Mouse (Mus musculus): ENCODE measurements around the gene Klhdc4. TPM values are rescaled to one million over a fixed set of nuclear protein-coding genes. Genes with fewer than 3 reads are reported as not detected.

Klhdc4 gene
- polyA plus RNA-seq, 1 experiment from 2014 or later, result 13.7 TPM

- Histone ChIP-seq H3K9ac (ENCODE audit: low read length) (no peak overlapping the region), H3K36me3 (ENCODE audit: control insufficient read depth, insufficient read depth, low read length) (no peaks in the 10 kb centered on the region), H3K27me3 (ENCODE audit: control insufficient read depth, insufficient read depth, low read length) (no peaks in the 10 kb centered on the region), H3K9me3 (ENCODE audit: control insufficient read depth, low read length) (no peaks in the 10 kb centered on the region), H3K27ac (replicated peaks) (no peak overlapping the region), H3K4me1 (replicated peaks; ENCODE audit: control insufficient read depth, insufficient read depth) (no peaks in the 10 kb centered on the region), H3K4me2 (replicated peaks; ENCODE audit: low read depth) (no peak overlapping the region), H3K4me3 (ENCODE audit: low read depth, low read length) (no peak overlapping the region)
- DNase-seq (ENCODE audit: low spot score) (no peak), ATAC-seq (ENCODE audit: low FRiP score, low TSS enrichment) (no peak)
- no peak for TF ChIP-seq CTCF (IDR thresholded peaks at IDR 0.05; ENCODE audit: low read depth)
- TF ChIP-seq EP300 (optimal IDR thresholded peaks at IDR 0.05), result no peak
- WGBS, result 67% methylated on average over 9 of the region's 9 CpGs
These were observed 65.7 kb downstream of the Klhdc4 start for GRCm38 (mm10) chr8:121763700-121764013.

DNA sequence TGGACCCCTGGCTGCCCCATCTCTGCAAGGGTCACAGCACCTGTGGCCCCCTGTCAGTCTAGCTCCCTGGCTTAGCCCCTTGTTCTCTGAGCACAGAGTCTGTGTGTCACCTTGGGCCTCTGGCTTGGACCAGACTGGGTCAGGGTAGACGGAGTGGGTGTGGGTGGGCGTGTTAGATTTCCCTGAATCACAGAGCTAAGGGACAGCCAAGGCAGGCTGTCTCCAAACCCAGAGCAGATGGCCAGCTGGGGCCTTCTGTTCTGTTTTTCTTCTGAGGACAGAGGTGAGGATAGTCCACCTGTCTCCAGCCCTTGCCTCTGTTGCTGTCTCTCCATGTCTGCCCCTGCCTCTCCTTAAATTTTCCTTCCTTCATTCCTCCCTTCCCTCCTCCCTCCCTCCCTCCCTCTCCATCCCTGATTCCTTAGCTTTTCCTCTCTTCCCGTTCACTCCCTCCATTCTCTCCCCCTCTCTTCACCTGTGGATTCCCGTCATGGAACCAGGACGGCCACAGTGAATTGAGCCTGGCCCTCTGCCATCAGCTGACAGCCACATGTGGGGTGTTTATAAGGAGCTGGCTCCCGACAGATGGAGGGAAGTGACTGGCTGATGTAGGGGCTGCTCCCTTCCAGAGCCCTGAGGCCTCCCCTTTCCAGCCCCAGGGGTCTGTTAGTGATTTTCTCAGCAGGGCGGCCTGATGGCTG is 66.2 kb downstream of the Klhdc4 start:
- no peak overlapping the region for H3K4me2 ChIP-seq (replicated peaks; ENCODE audit: low read depth)
- H3K4me1 ChIP-seq (replicated peaks; ENCODE audit: control insufficient read depth, insufficient read depth), result no peaks in the 10 kb centered on the region
- ATAC-seq (ENCODE audit: low FRiP score, low TSS enrichment) (no peak), DNase-seq (ENCODE audit: low spot score) (no peak)
- WGBS, result 46% methylated on average over 7 of the region's 7 CpGs
- H3K4me3 ChIP-seq (ENCODE audit: low read depth, low read length), result no peak overlapping the region
- H3K27ac ChIP-seq (replicated peaks), result no peak overlapping the region
- no peaks in the 10 kb centered on the region for H3K27me3 ChIP-seq (ENCODE audit: control insufficient read depth, insufficient read depth, low read length)
- H3K9me3 ChIP-seq (ENCODE audit: control insufficient read depth, low read length), result no peaks in the 10 kb centered on the region
- no peaks in the 10 kb centered on the region for H3K36me3 ChIP-seq (ENCODE audit: control insufficient read depth, insufficient read depth, low read length)
- H3K9ac ChIP-seq (ENCODE audit: low read length), result no peak overlapping the region
- TF ChIP-seq EP300 (optimal IDR thresholded peaks at IDR 0.05), result no peak
- TF ChIP-seq CTCF (IDR thresholded peaks at IDR 0.05; ENCODE audit: low read depth), result no peak

GRCm38 (mm10) chr8:121761480-121761879 is 67.9 kb downstream of the Klhdc4 start:
- Histone ChIP-seq H3K4me1 (replicated peaks; ENCODE audit: control insufficient read depth, insufficient read depth) (no peaks in the 10 kb centered on the region), H3K9ac (ENCODE audit: low read length) (no peak overlapping the region), H3K4me3 (ENCODE audit: low read depth, low read length) (no peak overlapping the region), H3K36me3 (ENCODE audit: control insufficient read depth, insufficient read depth, low read length) (no peaks in the 10 kb centered on the region), H3K9me3 (ENCODE audit: control insufficient read depth, low read length) (no peaks in the 10 kb centered on the region), H3K27ac (replicated peaks) (no peak overlapping the region), H3K4me2 (replicated peaks; ENCODE audit: low read depth) (no peak overlapping the region), H3K27me3 (ENCODE audit: control insufficient read depth, insufficient read depth, low read length) (no peaks in the 10 kb centered on the region)
- ATAC-seq (ENCODE audit: low FRiP score, low TSS enrichment) (no peak), DNase-seq (ENCODE audit: low spot score) (peak; percentile 65)
- no peak for TF ChIP-seq EP300 (optimal IDR thresholded peaks at IDR 0.05)
- no peak for TF ChIP-seq CTCF (IDR thresholded peaks at IDR 0.05; ENCODE audit: low read depth)
- WGBS, result 25% methylated on average over 10 of the region's 10 CpGs

DNA sequence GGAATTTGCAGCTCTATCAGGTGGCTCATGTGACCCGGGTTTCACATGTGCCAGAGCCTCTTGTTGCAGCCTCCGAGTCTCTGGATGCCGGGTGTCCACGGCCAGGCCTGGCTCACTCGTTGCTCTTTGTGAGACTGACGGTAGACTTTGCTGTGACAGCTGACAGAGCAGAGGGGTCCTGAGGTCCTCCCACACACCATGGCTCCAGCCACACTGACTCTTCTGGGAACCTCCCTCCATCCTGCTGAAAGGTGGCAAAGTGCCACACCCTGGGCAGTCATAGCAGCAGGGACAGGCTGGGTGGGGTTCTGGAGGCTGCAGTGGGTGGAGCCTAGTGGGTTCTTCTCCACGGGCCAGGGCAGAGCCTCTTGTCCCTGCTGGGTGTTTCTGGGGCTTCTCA is 68.9 kb downstream of the Klhdc4 start:
- H3K4me2 ChIP-seq (replicated peaks; ENCODE audit: low read depth), result no peak overlapping the region
- no peak overlapping the region for H3K9ac ChIP-seq (ENCODE audit: low read length)
- DNase-seq (ENCODE audit: low spot score) (no peak), ATAC-seq (ENCODE audit: low FRiP score, low TSS enrichment) (no peak)
- no peak for TF ChIP-seq CTCF (IDR thresholded peaks at IDR 0.05; ENCODE audit: low read depth)
- TF ChIP-seq EP300 (optimal IDR thresholded peaks at IDR 0.05), result no peak
- no peaks in the 10 kb centered on the region for H3K4me1 ChIP-seq (replicated peaks; ENCODE audit: control insufficient read depth, insufficient read depth)
- no peaks in the 10 kb centered on the region for H3K36me3 ChIP-seq (ENCODE audit: control insufficient read depth, insufficient read depth, low read length)
- H3K27me3 ChIP-seq (ENCODE audit: control insufficient read depth, insufficient read depth, low read length), result no peaks in the 10 kb centered on the region
- H3K9me3 ChIP-seq (ENCODE audit: control insufficient read depth, low read length), result no peaks in the 10 kb centered on the region
- 77% methylated on average over 7 of the region's 7 CpGs for WGBS
- H3K27ac ChIP-seq (replicated peaks), result no peak overlapping the region
- no peak overlapping the region for H3K4me3 ChIP-seq (ENCODE audit: low read depth, low read length)

- 67% methylated on average over 12 of the region's 12 CpGs for WGBS
- TF ChIP-seq CTCF (IDR thresholded peaks at IDR 0.05; ENCODE audit: low read depth) (no peak), EP300 (optimal IDR thresholded peaks at IDR 0.05) (no peak)
- no peaks in the 10 kb centered on the region for H3K36me3 ChIP-seq (ENCODE audit: control insufficient read depth, insufficient read depth, low read length)
- no peak for DNase-seq (ENCODE audit: low spot score)
- H3K4me1 ChIP-seq (replicated peaks; ENCODE audit: control insufficient read depth, insufficient read depth), result no peaks in the 10 kb centered on the region
- H3K27ac ChIP-seq (replicated peaks), result no peak overlapping the region
- ATAC-seq (ENCODE audit: low FRiP score, low TSS enrichment), result no peak
- no peaks in the 10 kb centered on the region for H3K27me3 ChIP-seq (ENCODE audit: control insufficient read depth, insufficient read depth, low read length)
- H3K4me2 ChIP-seq (replicated peaks; ENCODE audit: low read depth), result no peak overlapping the region
- H3K4me3 ChIP-seq (ENCODE audit: low read depth, low read length), result no peak overlapping the region
- no peaks in the 10 kb centered on the region for H3K9me3 ChIP-seq (ENCODE audit: control insufficient read depth, low read length)
- H3K9ac ChIP-seq (ENCODE audit: low read length), result no peak overlapping the region
These were observed 70.9 kb downstream of the Klhdc4 start for GRCm38 (mm10) chr8:121758470-121758869.

GRCm38 (mm10) chr8:121751407-121751806 is 78.0 kb downstream of the Klhdc4 start:
- 30% methylated on average over 3 of the region's 3 CpGs for WGBS
- no peak overlapping the region for H3K27ac ChIP-seq (replicated peaks)
- no peaks in the 10 kb centered on the region for H3K9me3 ChIP-seq (ENCODE audit: control insufficient read depth, low read length)
- ATAC-seq (ENCODE audit: low FRiP score, low TSS enrichment) (no peak), DNase-seq (ENCODE audit: low spot score) (peak; percentile 80)
- no peak overlapping the region for H3K9ac ChIP-seq (ENCODE audit: low read length)
- no peaks in the 10 kb centered on the region for H3K27me3 ChIP-seq (ENCODE audit: control insufficient read depth, insufficient read depth, low read length)
- no peaks in the 10 kb centered on the region for H3K36me3 ChIP-seq (ENCODE audit: control insufficient read depth, insufficient read depth, low read length)
- no peaks in the 10 kb centered on the region for H3K4me1 ChIP-seq (replicated peaks; ENCODE audit: control insufficient read depth, insufficient read depth)
- TF ChIP-seq CTCF (IDR thresholded peaks at IDR 0.05; ENCODE audit: low read depth), result peak; percentile 94
- TF ChIP-seq EP300 (optimal IDR thresholded peaks at IDR 0.05), result no peak
- H3K4me3 ChIP-seq (ENCODE audit: low read depth, low read length), result no peak overlapping the region
- no peak overlapping the region for H3K4me2 ChIP-seq (replicated peaks; ENCODE audit: low read depth)
